Mouse (Mus musculus) C2C12 (cell line): ENCODE measurements around the gene Perm1.

Source experiments
- CTCF ChIP-seq: IDR thresholded peaks from one replicate; pipeline ENCODE4 v1.5.1; 2011; ENCODE audit not compliant: control insufficient read depth, insufficient read depth, insufficient read length
- MAX ChIP-seq: IDR thresholded peaks from one replicate; pipeline ENCODE4 v1.6.1; 2011; ENCODE audit warnings: mild to moderate bottlenecking, control low read depth
- MYOD1 ChIP-seq: IDR thresholded peaks from one replicate; pipeline ENCODE4 v1.6.1; 2011; ENCODE audit warnings: low read depth; ENCODE audit not compliant: control insufficient read depth, insufficient read length
- MYOG ChIP-seq: IDR thresholded peaks from one replicate; pipeline ENCODE4 v1.6.1; 2011; ENCODE audit not compliant: control insufficient read depth, insufficient read length; ENCODE audit errors: extremely low read depth
- USF1 ChIP-seq: IDR thresholded peaks from one replicate; pipeline ENCODE4 v1.6.1; 2011; ENCODE audit warnings: low read depth, mild to moderate bottlenecking, control low read depth, moderate library complexity

DNA sequence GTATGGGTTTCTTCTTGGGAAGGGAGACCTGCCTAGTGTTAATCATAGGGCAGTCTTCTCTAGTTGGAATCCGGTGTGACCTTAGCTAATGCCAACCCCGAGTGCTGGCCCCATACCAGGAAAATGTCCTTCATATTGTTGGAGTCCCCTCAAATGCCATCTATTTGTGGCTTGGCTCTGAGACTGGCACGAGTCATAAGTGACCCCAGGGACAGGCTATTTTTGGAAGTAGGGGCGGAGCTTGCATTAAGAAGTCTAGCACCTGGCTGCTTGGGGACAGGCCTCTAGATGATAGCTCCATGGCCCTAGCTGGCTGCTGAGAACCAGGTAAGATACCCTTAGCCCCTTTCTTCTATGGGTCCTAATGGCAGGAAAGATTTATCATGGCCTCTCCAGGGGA lies at the start of gene Perm1:
- TF ChIP-seq CTCF (no peak), USF1 (no peak), MYOD1 (no peak), MYOG (no peak), MAX (no peak)
